Mouse (Mus musculus) liver, postnatal 0 days (tissue): ENCODE results near the gene Patl1.

Source experiments
- CTCF ChIP-seq: sonication (generic); IDR thresholded peaks from 2 replicates; pipeline ENCODE4 v1.5.1; 2016; ENCODE audit warnings: antibody characterized with exemption, low read depth
- EP300 ChIP-seq: IDR thresholded peaks from 2 replicates; pipeline ENCODE4 v1.6.1; 2016; ENCODE audit warnings: antibody characterized with exemption, low read depth, mild to moderate bottlenecking

- no peak for TF ChIP-seq CTCF
- no peak for TF ChIP-seq EP300
Observed at GRCm38 (mm10) chr19:11928025-11928748, 16.0 kb downstream of the Patl1 start.
